Mouse (Mus musculus): ENCODE results near the gene Nat9.

Nat9 gene

DNA sequence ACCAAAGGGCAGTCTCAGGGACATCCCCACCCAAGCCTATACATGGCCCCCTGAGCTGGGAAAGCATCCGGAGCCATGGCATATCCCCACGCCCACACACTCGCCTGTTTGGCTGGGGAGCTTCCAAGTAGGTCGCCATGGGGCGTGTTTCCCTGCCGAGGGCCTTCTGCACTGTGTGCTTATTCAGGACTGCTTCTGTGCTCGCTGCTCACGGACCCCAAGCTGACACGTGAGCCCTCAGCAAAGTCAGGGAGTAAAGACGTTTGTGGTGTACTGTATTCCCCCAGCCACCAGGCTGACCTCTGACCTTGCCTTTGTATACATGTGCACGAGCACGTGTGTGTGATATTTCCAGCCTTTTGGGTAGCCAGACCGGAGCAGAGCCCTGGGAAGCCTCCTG lies 24.5 kb upstream of the Nat9 start:
- no peak for DNase-seq

DNA sequence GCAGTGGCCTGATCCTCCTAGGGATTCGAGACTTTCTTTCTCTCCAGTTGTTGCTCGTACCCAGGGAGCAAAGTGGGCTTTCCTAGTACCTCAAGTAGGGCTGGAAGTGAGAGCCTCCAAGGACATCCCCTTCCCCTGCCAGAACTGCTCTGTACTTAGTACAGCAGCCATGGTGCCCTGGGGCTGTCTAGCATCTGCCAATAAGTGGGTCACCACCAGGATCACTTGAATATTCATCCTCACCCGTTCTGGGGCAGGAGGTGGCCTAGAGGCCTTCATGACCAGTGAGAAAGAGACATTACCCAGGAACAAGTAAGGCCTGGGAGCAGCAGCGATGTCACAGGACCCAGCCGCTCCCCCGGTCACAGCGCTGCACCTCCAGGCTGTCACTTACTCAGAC lies 22.3 kb upstream of the Nat9 start:
- no peak for DNase-seq

DNA sequence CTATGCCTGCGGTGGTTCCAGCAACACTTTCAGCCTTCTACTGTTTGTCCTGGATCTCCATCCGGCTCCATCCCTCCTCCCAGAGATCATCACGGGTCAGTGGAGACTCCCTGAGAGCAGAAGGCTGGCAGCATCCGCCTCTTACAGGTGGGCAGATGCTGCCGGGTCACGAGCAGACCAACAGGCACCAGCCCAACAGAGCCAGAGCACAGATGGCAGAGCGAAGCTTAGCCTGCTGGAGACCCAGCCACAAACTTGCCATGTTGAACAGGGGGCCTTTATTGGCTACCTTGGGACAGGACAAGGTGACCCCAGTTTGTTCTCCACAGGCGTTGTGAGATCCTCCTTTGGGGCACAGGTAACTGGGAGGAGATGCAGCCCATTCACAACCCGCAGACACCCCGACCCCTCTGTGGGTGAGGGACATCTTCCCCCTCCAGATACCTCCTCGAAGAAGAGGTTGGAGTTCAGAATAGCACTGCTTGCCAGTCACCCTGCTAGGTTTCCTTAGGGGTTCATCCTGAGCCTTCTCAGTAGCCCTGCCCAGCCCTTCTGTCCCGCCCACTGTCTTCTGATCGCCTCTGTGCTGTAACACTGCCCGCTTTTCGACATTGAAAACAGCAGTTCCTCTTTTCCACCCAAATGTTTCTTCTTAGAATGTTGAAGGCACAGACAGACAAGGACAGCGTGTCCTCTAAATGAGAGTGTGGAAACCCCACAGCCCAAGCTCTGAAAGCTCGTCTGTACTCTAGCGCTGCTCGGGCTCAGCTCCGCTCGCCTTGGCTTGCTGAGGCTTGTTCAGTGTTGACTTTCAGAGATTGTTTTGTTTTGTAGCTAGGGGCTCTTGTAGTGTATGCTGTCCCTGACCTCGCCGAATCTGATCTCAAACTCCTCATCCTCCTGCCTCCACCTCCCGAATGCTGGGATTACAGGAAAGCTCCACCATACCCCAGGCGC lies 21.4 kb upstream of the Nat9 start:
- no peak for DNase-seq

DNA sequence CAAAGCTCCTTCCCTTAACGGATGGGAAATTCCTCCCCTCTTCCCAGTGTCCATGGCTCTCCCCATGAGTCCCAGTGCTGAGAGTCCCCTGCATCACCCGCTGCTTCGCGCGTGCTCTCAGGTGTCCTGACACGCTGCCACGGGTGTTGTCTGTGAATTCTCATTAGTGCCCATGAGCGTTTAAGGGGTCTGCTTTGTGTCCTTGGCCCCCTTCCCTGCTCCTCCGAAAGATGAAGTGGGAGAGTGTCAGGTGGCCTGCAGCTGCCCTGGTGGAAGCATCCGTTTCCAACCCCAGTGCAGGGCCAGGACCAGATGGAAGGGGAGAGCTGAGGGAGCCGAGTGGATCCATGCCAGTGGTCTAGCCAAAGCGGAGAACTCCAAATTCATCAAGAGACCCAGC lies 20.5 kb upstream of the Nat9 start:
- DNase-seq, result no peak

DNA sequence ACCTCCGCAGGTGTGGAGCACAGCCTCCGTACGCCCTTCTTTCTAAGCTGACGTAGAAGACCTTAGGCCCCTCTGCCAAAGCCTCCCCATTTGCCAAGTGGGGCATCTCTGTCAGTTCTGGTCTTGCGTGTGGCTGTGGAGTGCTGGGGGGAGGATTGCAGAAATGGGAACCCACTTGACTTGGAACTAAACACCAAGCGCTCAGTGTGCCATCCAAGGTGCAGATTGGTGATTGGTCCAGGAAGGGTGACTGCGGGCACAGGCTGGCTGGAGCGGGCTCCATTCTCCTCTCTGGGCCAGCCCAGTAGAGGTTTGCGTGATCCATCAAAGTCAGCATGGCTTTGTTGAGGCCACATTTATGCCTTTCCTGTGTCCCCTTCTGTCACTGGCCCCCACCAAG lies 15.1 kb upstream of the Nat9 start:
- no peak for DNase-seq

DNA sequence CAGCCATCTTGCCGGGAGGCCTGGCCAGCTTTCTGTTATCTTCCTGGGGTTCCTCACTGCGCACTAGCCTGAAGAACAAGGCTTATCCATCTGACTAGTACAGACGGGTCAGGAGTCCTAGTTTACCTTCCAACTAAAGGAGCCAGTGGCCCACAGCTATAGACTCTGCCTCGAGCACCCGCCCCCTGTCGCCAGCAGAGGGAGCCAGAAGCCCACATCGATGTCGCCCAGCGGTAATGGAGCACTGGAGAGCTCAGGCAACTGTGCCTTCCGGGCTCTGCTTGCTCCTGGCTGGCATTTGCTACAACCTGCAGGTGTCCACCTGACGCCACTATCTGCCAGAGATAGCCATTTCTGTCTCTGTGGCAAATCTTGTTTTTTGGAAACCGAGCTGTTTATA lies 14.7 kb upstream of the Nat9 start:
- DNase-seq, result peak; percentile 88

DNA sequence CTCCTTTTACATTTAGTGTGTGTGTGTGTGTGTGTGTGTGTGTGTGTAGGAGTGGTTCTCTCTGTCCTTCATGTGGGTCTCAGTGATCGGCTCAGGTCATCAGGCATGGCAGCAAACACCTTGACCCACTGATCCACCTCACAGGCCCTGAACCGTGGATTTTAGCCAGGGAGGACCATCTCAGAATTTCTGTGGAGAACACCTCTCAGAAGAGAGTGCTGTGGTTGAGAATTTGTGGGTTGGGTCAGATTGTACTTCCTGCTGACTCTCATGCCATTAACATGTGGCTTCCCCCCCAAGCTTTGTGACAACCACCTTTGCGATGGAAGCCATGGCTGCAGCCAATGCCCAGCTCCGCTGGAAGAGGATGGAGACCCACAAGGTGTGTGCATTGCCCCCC lies 12.9 kb upstream of the Nat9 start:
- no peak for DNase-seq

DNA sequence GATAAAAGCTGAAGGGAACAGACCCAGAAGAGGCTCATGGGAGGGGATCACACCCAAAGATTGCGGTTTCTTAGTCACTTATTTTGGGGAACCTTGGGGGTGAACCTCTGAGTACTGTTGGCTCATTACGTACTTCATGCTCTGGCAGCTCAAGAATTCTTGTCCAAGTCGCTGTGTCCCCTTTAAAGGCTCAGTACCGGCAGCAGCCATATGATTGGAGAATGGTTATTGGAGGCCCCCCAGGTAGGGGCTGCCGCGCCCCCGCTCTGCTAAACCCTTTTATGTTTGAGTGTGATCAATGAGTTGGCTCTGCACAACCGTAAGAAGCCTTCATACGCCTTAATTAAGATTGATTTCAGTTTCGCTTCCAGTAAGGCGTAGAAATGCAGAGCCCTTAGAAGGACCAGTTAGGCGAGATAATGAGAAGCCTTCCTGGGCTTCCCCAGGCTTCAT lies 11.3 kb upstream of the Nat9 start:
- no peak for DNase-seq

DNA sequence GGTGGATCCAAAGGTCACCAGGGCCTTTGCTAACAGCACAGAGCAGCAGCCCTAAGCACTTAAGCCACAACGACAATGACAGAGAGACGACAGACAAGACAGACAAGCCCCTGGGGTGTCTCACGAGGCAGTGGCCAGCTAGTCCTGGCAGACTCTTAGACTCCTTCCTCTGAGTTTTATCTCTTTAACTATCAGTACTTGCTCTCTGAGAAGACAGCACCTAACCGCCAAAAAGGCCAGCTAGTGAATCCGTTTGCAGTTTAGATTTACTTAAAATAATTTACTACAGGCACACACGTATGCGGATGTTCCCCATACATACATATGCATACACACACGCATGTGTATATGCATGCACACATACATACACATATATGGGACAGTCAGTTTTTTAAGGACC lies 9.9 kb upstream of the Nat9 start:
- DNase-seq, result no peak

DNA sequence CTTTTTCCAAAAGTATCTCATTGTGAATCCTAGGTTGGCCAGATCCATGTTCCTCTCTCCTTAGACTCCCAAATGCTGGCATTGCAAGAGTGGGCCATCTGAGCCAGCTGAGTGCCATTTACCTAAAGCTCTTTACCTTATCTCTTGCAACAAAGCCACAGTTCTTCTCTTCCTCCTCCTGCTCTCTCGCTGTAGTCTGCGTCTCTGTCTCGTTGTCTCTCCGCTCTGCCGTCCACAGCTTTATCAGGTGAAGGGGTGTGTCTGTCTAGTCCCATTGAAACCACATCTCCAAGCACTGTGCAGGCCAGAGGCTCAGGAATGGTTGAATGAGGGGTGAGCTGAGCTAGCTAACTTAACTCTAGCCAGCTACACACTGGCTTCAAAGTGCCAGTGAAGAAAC lies 8.3 kb upstream of the Nat9 start:
- DNase-seq, result no peak

DNA sequence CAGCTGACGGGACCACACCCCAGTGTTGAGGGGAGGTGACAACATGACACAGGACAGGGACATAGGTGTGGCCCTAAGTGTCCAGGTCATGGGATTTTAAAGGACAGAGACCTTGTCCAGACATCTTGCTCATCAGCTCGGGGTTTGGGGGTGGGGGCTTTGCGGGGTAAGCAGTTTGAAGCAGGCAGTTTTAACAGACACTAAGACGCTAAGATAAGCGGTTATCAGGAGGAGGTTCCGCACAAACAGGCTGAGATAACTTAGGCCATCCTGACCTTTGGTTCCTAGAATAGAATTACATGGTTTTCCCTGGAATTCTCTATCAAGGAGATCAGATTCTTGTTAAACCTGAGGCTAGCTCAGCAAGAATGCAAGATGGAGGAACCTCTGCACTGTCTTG lies 7.0 kb upstream of the Nat9 start:
- DNase-seq, result no peak

DNA sequence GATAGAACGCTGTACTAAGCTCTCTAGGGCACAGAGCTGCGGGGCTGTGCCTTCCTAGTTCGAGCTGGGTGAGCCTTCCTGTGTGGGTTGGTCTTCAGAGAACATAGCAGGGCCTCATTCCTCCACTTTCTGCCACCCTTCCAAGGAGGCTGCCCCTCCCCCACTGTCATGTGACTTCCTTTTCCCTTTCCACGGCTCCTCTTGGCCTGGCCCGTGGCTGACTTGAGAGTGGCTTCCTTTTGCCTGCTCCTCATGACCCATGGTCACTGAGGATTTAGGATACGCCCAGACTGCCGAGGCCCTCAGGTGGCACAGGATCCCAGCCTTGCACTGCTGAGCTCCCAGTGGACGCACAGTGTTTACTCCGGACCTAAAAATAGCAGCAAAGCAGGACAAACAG lies 4.5 kb upstream of the Nat9 start:
- peak; percentile 73 for DNase-seq

DNA sequence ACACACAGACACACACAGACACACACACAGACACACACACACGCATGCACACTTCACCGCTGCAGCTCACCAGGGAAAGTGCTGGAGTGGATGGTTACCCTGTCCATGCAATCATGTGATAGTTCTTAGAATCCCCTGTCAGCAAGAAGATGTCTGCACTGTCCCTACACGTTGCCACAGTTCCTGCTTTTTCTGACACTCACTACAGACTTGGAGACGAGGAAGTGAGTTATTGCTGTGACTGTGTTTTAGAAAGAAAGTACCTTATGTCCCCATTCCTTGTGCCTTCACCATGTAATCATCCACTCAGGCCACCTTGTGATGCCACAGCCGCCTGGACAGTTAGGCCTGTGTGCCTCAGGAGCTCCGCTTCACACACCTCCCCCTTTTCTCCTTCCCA lies 1.6 kb upstream of the Nat9 start:
- DNase-seq, result no peak

DNA sequence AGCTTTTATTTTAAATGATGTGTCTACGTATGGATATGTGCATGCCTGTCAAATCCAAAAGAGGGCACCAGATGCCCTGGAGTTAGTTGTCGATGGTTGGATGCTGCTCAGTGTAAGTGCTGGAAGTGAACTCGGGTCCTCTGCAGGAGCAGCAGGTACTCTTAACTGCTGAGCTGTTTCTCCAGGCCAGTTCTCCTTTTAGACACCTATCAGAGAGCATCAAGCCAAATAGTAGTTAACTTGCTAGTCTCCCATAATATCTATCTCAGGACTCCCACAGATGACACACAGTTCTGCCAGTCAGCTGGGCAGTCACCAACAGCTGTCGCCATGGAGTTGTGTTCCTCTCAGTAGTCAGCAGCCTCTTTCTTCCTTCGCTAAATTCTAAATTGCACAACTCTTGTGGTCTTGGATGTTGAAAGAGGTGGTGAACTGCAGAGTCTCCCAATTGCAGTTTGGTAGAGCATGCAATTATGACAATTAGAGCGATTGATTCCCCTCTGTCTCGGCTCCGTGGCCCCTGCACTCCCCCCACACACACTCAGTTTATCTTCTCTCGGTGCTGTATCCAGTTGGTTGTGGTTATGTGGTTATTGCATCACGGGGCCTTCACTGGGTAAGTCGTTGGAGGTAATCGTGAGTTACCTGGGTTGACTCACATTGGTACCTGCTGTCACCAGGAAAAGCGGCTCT lies 1.0 kb upstream of the Nat9 start:
- no peak for DNase-seq

DNA sequence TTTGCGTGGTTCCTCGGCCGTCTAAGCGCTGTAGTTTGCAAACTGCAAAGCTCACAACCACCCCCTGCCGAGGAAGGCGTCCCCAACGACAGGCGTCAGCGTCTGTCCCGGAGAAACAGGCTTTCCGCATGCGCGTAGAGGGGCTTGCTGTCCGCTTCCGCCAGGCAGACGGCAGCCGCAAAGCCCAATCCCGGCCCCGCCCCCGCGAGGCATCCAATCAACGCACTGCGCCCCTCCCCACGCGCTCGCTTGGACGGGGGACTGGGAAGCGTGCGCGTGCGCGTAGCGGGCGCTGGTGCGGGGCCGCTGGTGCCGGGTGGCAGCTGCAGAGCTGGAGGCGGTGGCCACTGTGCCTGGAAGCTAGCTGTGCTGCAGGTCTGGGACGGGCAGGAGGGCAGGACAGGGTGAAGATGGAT lies 427 bp downstream of the Nat9 start, which contains the start of gene Tmem104:
Tmem104 (plus strand) TSS at position 264 of the 416 bp plus-strand sequence.
- DNase-seq, result peak; percentile 100

DNA sequence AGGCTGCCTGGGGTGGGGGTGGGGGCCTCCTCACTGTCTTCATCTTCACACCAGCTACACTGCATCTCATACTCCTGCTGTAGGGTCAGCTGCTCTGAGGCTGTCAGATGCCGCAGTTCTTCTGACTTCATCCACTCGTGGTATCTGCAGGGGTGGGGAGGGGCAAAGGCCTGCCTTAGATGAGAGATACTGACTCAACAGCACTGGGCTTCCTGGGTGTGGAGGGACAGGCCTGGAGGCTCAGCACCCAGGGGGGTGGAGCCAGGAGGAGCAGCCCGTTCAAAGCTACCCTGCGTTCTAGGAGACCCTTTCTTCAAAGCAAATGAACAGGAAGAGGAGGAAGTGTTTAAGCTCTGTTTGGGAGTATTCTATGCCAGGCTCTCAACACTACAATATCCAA lies 2.7 kb downstream of the Nat9 start:
- no peak for DNase-seq

DNA sequence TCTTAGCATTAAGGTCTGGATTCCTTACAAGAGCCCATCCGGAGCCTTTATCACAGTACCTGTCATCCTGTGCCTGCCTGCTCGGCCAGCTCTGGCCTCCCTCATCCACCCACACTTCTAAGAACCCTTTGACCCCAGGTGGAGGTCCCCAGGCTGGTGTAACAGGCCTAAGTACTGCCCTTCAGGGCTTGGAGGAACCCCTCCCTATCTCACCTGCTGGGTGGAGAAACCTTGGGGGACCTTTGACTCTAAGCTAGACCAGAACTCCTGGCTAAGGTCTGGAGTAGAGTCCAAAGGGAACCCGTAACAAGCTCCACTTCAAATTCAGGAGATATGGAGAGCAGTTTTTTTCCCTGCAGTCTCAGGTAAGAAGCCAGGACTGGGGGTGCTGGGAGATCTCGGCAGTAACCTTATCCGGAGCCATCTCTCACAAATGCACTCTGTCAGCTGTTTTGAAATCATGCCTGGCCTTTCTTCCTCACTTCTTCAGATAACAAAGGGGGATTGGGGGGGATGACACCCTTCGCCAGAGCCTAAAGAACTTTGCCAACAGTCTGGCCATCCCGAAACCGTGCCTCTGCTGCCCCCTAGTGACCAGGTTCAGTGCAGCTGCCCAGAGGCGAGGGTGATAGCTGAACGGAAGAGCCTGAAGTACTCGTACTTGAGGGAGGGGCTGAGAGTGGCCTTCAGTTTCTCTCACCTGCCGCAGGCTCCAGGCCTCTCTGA lies 5.6 kb downstream of the Nat9 start:
- peak; percentile 91 for DNase-seq

DNA sequence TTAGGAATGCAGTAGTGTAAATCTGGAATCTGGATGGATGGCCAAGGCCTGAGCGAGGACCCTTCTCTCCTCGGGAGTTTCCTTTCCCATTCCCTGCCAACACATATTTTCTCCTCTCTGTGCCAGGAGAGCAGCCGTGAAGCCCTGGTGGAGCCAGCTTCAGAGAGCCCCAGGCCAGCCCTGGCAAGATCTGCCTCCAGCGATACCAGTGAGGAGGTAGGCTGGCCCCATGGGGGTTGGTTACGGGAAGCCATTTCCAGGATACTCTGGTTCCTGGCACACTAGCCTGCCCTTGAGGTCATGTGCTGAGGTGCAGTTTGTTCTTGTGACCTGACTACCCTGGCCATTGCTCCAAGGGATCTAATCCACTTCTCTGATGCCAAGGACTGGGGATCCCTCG lies 7.8 kb downstream of the Nat9 start:
- DNase-seq, result no peak

DNA sequence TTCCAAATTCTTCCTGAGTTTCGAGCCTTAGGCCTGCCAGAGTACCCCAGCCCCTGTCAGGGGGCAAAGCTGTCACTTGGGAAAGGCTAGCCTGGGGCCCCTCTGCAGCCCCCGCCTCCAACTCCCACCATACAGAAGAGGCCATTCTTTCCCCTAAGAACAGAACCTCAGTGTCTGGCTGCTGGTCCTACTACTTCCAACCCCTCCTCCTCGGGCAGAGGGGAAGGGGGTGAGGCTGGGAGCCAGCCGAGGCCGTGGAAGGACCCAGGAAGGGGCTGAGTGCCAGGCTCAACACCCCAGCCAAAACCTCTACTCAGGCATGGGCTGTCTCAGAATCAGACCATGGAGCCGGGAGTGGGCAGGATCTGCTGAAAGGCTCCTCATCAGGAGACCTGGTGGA lies 8.5 kb downstream of the Nat9 start:
- DNase-seq, result no peak

DNA sequence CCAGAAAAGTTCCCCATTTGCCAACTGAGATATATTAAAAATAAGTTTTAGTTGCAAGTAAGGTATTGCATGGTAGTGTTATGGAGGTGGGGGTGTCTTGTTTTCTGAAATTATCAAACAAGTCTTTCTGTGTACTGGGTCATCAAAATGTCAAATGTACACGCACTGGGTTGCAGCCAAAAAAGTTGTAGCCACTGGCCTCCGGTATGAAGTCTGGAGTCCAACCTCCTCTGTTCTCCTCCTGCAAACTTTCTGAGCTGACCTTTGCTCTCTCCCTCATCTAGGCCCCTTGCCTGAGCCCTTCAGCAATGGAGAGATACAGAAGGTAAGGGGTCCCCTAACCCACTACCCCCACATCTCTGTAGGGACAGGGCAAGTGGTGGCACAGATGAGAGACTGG lies 8.9 kb downstream of the Nat9 start:
- DNase-seq, result no peak

DNA sequence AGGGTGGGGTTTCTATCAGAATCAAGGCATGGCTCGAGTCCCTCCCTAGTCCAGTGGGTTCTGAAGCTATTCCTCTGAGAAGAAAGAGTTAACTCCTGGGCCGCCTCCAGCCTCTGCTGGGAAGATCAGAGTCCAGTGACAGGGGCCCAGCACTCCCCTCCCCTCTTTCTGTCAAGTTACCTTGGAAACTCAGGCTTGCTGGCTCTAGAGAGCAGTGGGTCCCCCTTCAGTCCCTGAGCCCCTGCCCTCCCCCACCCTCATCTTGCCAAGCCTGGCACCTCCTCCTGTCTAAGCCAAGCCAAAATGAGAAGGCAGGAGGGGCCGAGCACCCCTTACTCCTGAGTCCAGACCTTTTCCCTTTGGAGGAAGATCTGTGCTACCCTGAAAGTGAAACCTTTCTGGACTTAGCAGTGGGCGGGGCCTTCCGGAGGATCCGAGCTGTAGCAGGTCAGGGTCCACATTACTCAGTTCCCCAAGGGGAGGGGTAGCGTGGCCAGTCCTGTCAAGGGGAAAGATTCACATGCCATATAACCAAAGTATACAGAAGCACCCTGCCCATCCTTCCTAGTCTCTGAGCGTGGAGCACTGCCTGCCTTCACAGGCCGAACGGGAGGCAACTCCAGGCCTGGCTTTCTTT lies 10.0 kb downstream of the Nat9 start:
- DNase-seq, result no peak

DNA sequence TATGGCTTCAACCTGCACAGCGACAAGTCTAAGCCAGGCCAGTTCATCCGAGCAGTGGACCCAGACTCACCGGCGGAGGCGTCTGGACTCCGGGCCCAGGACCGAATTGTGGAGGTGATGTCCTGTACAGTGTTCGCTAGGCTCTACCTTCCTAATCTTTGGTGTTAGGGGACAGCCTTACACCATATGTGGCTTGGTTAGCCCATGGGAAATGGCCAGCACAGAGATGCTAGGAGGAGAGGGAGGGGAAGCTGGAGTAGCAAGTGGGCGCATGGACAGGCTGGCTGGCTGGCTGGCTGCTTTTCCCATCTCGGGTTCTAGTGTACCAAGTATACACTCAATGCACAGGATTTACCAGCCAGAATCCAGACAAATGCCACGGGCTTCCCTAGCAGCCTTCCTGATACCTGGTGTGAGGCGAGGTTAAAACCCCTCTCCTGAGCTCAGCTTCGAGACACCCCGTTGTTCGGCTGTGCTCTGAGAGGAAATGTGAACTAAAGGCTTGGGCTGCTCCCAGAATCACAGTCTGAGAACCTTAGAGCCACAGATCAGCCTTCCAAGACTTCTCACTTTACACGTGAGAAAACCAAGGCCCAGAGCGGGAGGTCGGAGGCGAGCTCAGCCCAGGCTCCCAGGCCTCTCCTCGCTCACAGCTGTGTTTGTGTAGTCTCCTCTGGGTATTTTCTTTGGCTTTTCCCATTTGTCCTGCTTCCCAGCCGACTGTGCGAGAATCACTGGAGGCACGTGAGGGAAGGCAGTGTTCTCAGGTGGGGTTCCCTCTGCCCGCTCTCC lies 11.1 kb downstream of the Nat9 start:
- DNase-seq, result no peak

All from lung, postnatal 14 days (tissue).